Mouse (Mus musculus) megakaryocyte, embryonic 14.5 days (primary cell): Measurements from ENCODE around the gene Mrps12. TPM values are rescaled to one million over a fixed set of nuclear protein-coding genes. Genes with fewer than 3 reads are reported as not detected.

Experiments
- H3K27me3 ChIP-seq: replicated peaks from 2 replicates; pipeline ENCODE3; 2012; ENCODE audit warnings: inconsistent platforms
- H3K36me3 ChIP-seq: replicated peaks from 2 replicates; pipeline ENCODE3; 2012; ENCODE audit warnings: low read length, inconsistent platforms, mixed read lengths
- H3K4me1 ChIP-seq: 2 replicates; pipeline ENCODE4 v1.6.1; 2012; ENCODE audit warnings: inconsistent platforms
- H3K4me3 ChIP-seq: replicated peaks from 2 replicates; pipeline ENCODE3; 2012; ENCODE audit warnings: moderate library complexity, mild to moderate bottlenecking, inconsistent platforms
- H3K9me3 ChIP-seq: 2 replicates; pipeline ENCODE4 v1.6.1; 2012; ENCODE audit warnings: inconsistent platforms
- FLI1 ChIP-seq: IDR thresholded peaks from 2 replicates; pipeline ENCODE4 v1.6.1; 2012; ENCODE audit warnings: low read length, inconsistent platforms, mixed read lengths
- GATA1 ChIP-seq: IDR thresholded peaks from 3 replicates; pipeline ENCODE4 v1.6.1; 2012; ENCODE audit warnings: mixed read lengths, low read length, inconsistent platforms, borderline replicate concordance
- polyA plus RNA-seq: library from polyadenylated mRNA; stranded (reverse); fragments of >175 nt; gene quantifications from 2 replicates; pipeline ENCODE4 v1.2.3, GENCODE M21; 2012; ENCODE audit warnings: low replicate concordance; ENCODE audit not compliant: insufficient read depth

The Mrps12 gene
- polyA plus RNA-seq, 1 experiment = 283 TPM

DNA sequence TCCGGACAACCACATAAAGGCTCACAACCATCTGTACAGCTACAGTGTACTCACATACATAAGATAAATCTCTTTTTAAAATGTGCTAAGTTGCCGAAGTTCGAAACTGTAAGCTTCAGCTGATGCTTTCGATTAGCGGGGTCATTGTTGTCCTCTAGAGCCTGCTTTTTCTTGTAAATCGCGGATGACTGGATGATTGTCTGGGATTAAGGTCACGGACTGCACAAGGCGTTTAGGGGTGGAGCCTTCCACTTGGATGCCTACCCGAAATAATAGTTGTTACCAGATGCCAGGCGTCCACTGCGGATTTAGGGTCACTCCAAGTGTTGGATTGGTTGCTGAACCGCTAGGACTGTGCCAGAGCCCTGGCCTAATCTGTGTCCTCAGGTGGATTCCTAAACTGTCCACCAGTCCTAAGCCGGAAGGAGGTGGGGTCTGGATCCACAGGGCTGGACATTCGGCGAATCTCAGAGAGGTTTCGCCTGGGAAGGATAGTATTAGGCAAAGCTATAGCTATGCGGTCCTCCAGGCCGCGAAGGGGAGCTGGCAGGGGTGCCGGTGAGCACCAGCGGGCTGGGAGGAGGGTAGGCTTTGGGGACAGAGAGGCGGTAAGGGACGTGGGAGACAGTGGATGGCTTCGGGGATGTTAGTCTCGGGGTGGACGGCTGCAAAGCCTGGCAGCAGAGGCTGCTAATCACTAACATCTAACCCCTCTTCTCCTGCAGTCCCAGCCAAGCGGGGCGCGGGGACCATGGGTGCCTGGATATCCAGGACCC is 48.9 kb downstream of the Mrps12 start, which contains the start of gene Fbxo27:
TSS of gene Fbxo27 (plus strand) at position 305 of the 776 bp plus-strand sequence.
- peaks cover 39% of the 10 kb centered on the region for H3K27me3 ChIP-seq
- H3K36me3 ChIP-seq = no peaks in the 10 kb centered on the region
- H3K4me1 ChIP-seq = peaks cover 18% of the 10 kb centered on the region
- TF ChIP-seq FLI1 (no peak), GATA1 (no peak)
- peak within 1 kb of the TSS; percentile 85 for H3K4me3 ChIP-seq
- peaks cover 27% of the 10 kb centered on the region for H3K9me3 ChIP-seq

- Histone ChIP-seq H3K36me3 (no peaks in the 10 kb centered on the region), H3K27me3 (peaks cover 36% of the 10 kb centered on the region), H3K4me1 (peaks cover 18% of the 10 kb centered on the region), H3K4me3 (no peak overlapping the region), H3K9me3 (peaks cover 18% of the 10 kb centered on the region)
- no peak for TF ChIP-seq GATA1
- TF ChIP-seq FLI1 = no peak
Observed at GRCm38 (mm10) chr7:28691075-28691474, 50.5 kb downstream of the Mrps12 start.

Other genes with a start within 250 kb of the Mrps12 start
- not detected in 2 replicates for gene Ifnl2, start 231.4 kb downstream of the Mrps12 start, polyA plus RNA-seq
- not detected in 2 replicates for gene Ifnl3, start 219.0 kb downstream of the Mrps12 start, polyA plus RNA-seq
- not detected in 2 replicates for gene Sycn, start 200.9 kb downstream of the Mrps12 start, polyA plus RNA-seq
- gene Nccrp1, start 194.6 kb downstream of the Mrps12 start, polyA plus RNA-seq = 0.28 TPM in 1 of 2 replicates, not detected in the other
- gene Samd4b, start 143.7 kb downstream of the Mrps12 start, polyA plus RNA-seq = 125 and 217 TPM in 2 replicates
- gene Pak4, start 143.6 kb downstream of the Mrps12 start, polyA plus RNA-seq = 17.3 and 20.8 TPM in 2 replicates
- gene Acp7, start 110.5 kb downstream of the Mrps12 start, polyA plus RNA-seq = not detected in 2 replicates
- gene Fbxo27, start 49.0 kb downstream of the Mrps12 start, polyA plus RNA-seq = not detected in 2 replicates
- gene Fbxo17, start 25.0 kb downstream of the Mrps12 start, polyA plus RNA-seq = not detected in 2 replicates
- 16.1 and 18.5 TPM in 2 replicates for gene Sars2, start 172 bp upstream of the Mrps12 start, polyA plus RNA-seq
- not detected in 2 replicates for gene Ccer2, start 14.4 kb upstream of the Mrps12 start, polyA plus RNA-seq
- gene Sirt2, start 24.9 kb upstream of the Mrps12 start, polyA plus RNA-seq = 230 and 254 TPM in 2 replicates
- 239 and 363 TPM in 2 replicates for gene Nfkbib, start 25.7 kb upstream of the Mrps12 start, polyA plus RNA-seq
- gene Rinl, start 47.1 kb upstream of the Mrps12 start, polyA plus RNA-seq = 30.8 and 66.7 TPM in 2 replicates
- gene Hnrnpl, start 66.7 kb upstream of the Mrps12 start, polyA plus RNA-seq = 226 and 241 TPM in 2 replicates
- 12.0 and 64.8 TPM in 2 replicates for gene Ech1, start 83.4 kb upstream of the Mrps12 start, polyA plus RNA-seq
- gene Lgals4, start 92.0 kb upstream of the Mrps12 start, polyA plus RNA-seq = 1.3 TPM in 1 of 2 replicates, not detected in the other
- not detected in 2 replicates for gene Lgals7, start 122.0 kb upstream of the Mrps12 start, polyA plus RNA-seq
- gene Capn12, start 139.6 kb upstream of the Mrps12 start, polyA plus RNA-seq = 0.08 TPM in 1 of 2 replicates, not detected in the other
- 517 and 590 TPM in 2 replicates for gene Actn4, start 220.5 kb upstream of the Mrps12 start, polyA plus RNA-seq
- gene Eif3k, start 240.0 kb upstream of the Mrps12 start, polyA plus RNA-seq = 143 and 185 TPM in 2 replicates
- 270 and 353 TPM in 2 replicates for gene Map4k1, start 240.2 kb upstream of the Mrps12 start, polyA plus RNA-seq